Mouse (Mus musculus): ENCODE measurements around the gene Ppm1f. TPM values are rescaled to one million over a fixed set of nuclear protein-coding genes. Genes with fewer than 3 reads are reported as not detected.

Gene Ppm1f
- total RNA-seq, 1 experiment: 38.2 TPM

DNA sequence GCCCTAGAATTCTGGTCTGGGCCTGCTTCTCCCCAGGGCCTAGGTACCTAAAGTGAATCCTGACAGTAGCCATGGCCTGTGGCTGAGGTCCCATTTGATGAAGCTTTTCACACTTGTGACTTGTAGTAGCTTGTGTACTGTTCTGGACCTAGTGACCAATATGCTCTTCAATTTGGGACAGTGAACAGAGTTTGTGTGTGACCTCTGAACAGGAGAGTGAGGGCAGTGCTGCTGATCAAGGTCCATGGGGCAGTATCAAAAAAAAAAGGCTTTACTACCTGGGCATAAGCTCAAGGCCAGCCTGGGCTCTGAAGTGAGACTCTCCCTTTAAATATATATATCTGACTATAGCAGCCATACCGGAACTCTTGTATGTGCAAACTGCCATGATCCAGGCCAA, 7.9 kb upstream of the Ppm1f start:
- H3K36me3 ChIP-seq (ENCODE audit: control insufficient read depth, insufficient read depth, low read length, poor library complexity, severe bottlenecking): peaks cover 93% of the 10 kb centered on the region
- H3K4me3 ChIP-seq (ENCODE audit: insufficient read depth in 1 of 2, low read depth in 1 of 2, low read length in 2 of 2, poor library complexity in 1 of 2, severe bottlenecking in 1 of 2): no peak overlapping the region
- H3K4me1 ChIP-seq (ENCODE audit: control insufficient read depth in 2 of 2, insufficient read depth in 2 of 2, low read length in 2 of 2, poor library complexity in 1 of 2): peaks cover 0 to 4% of the 10 kb centered on the region in 2 experiments; a peak in 1 of 4 replicates
- DNase-seq (ENCODE audit: low read depth, low spot score): no peak
- in situ Hi-C loops (cut with MboI; ENCODE audit: low sequenced_read_pairs in 2 of 2, unreplicated experiment in 2 of 2): no loop called here
- no peaks in the 10 kb centered on the region for H3K9me3 ChIP-seq (ENCODE audit: control insufficient read depth, insufficient read depth, low read depth, low read length)
- H3K9ac ChIP-seq (ENCODE audit: insufficient read depth, low read depth, low read length, poor library complexity, severe bottlenecking): no peak overlapping the region
- no peak overlapping the region for H3K27ac ChIP-seq (ENCODE audit: insufficient read depth, low read depth, low read length, poor library complexity, severe bottlenecking)
- no peak for TF ChIP-seq MAFK (IDR thresholded peaks at IDR 0.05; ENCODE audit: insufficient read depth, low read depth, low read length)
- TF ChIP-seq HCFC1 (IDR thresholded peaks at IDR 0.05; ENCODE audit: borderline replicate concordance, insufficient read depth, low read length): no peak
- TF ChIP-seq ZC3H11A (IDR thresholded peaks at IDR 0.05; ENCODE audit: borderline replicate concordance, low read depth, low read length): no peak
- no peak for TF ChIP-seq CHD2 (IDR thresholded peaks at IDR 0.05; ENCODE audit: low read depth, low read length)
- no peak for TF ChIP-seq ZNF384 (IDR thresholded peaks at IDR 0.05; ENCODE audit: low read depth, low read length)

DNA sequence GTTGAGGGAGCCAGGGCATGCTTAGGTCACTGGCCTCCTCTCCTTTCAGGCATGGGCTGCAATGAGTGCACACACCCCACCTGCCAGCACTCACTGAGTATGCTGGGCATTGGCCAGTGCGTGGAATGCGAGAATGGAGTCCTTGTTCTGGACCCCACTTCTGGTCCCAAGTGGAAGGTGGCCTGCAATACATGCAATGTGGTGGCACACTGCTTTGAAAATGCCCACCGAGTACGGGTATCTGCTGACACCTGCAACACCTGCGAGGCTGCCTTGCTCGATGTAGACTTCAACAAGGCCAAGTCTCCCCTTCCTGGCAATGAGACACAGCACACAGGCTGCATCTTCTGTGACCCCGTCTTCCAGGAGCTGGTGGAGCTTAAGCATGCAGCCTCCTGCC, 3.9 kb upstream of the Ppm1f start:
- DNase-seq (ENCODE audit: low read depth, low spot score): no peak
- H3K4me3 ChIP-seq (ENCODE audit: insufficient read depth in 1 of 2, low read depth in 1 of 2, low read length in 2 of 2, poor library complexity in 1 of 2, severe bottlenecking in 1 of 2): no peak overlapping the region
- H3K4me1 ChIP-seq (ENCODE audit: control insufficient read depth in 2 of 2, insufficient read depth in 2 of 2, low read length in 2 of 2, poor library complexity in 1 of 2): peaks cover 0 to 8% of the 10 kb centered on the region in 2 experiments; a peak in 1 of 4 replicates
- in situ Hi-C loops (cut with MboI; ENCODE audit: low sequenced_read_pairs in 2 of 2, unreplicated experiment in 2 of 2): no loop called here
- H3K9ac ChIP-seq (ENCODE audit: insufficient read depth, low read depth, low read length, poor library complexity, severe bottlenecking): no peak overlapping the region
- no peak for TF ChIP-seq MAFK (IDR thresholded peaks at IDR 0.05; ENCODE audit: insufficient read depth, low read depth, low read length)
- no peak for TF ChIP-seq ZNF384 (IDR thresholded peaks at IDR 0.05; ENCODE audit: low read depth, low read length)
- no peak for TF ChIP-seq ZC3H11A (IDR thresholded peaks at IDR 0.05; ENCODE audit: borderline replicate concordance, low read depth, low read length)
- no peak for TF ChIP-seq HCFC1 (IDR thresholded peaks at IDR 0.05; ENCODE audit: borderline replicate concordance, insufficient read depth, low read length)
- TF ChIP-seq CHD2 (IDR thresholded peaks at IDR 0.05; ENCODE audit: low read depth, low read length): no peak
- no peak overlapping the region for H3K27ac ChIP-seq (ENCODE audit: insufficient read depth, low read depth, low read length, poor library complexity, severe bottlenecking)
- peaks cover 61% of the 10 kb centered on the region for H3K36me3 ChIP-seq (ENCODE audit: control insufficient read depth, insufficient read depth, low read length, poor library complexity, severe bottlenecking)
- H3K9me3 ChIP-seq (ENCODE audit: control insufficient read depth, insufficient read depth, low read depth, low read length): no peaks in the 10 kb centered on the region

GRCm38 (mm10) chr16:16896015-16896381, 271 bp upstream of the Ppm1f start:
- H3K9ac ChIP-seq (ENCODE audit: insufficient read depth, low read depth, low read length, poor library complexity, severe bottlenecking): no peak overlapping the region
- H3K9me3 ChIP-seq (ENCODE audit: control insufficient read depth, insufficient read depth, low read depth, low read length): no peaks in the 10 kb centered on the region
- peaks cover 0 to 8% of the 10 kb centered on the region in 2 experiments; a peak in 2 of 4 replicates for H3K4me1 ChIP-seq (ENCODE audit: control insufficient read depth in 2 of 2, insufficient read depth in 2 of 2, low read length in 2 of 2, poor library complexity in 1 of 2)
- peak overlapping the region; percentile 31; the same call in 1 of the 2 replicates for H3K27ac ChIP-seq (ENCODE audit: insufficient read depth, low read depth, low read length, poor library complexity, severe bottlenecking)
- no peak for TF ChIP-seq CHD2 (IDR thresholded peaks at IDR 0.05; ENCODE audit: low read depth, low read length)
- no peak for TF ChIP-seq HCFC1 (IDR thresholded peaks at IDR 0.05; ENCODE audit: borderline replicate concordance, insufficient read depth, low read length)
- TF ChIP-seq MAFK (IDR thresholded peaks at IDR 0.05; ENCODE audit: insufficient read depth, low read depth, low read length): no peak
- TF ChIP-seq ZC3H11A (IDR thresholded peaks at IDR 0.05; ENCODE audit: borderline replicate concordance, low read depth, low read length): no peak
- TF ChIP-seq ZNF384 (IDR thresholded peaks at IDR 0.05; ENCODE audit: low read depth, low read length): no peak
- no peak overlapping the region for H3K4me3 ChIP-seq (ENCODE audit: insufficient read depth in 1 of 2, low read depth in 1 of 2, low read length in 2 of 2, poor library complexity in 1 of 2, severe bottlenecking in 1 of 2)
- H3K36me3 ChIP-seq (ENCODE audit: control insufficient read depth, insufficient read depth, low read length, poor library complexity, severe bottlenecking): peaks cover 32% of the 10 kb centered on the region
- no peak for DNase-seq (ENCODE audit: low read depth, low spot score)
- in situ Hi-C loops (cut with MboI; ENCODE audit: low sequenced_read_pairs in 2 of 2, unreplicated experiment in 2 of 2): no loop called here

DNA sequence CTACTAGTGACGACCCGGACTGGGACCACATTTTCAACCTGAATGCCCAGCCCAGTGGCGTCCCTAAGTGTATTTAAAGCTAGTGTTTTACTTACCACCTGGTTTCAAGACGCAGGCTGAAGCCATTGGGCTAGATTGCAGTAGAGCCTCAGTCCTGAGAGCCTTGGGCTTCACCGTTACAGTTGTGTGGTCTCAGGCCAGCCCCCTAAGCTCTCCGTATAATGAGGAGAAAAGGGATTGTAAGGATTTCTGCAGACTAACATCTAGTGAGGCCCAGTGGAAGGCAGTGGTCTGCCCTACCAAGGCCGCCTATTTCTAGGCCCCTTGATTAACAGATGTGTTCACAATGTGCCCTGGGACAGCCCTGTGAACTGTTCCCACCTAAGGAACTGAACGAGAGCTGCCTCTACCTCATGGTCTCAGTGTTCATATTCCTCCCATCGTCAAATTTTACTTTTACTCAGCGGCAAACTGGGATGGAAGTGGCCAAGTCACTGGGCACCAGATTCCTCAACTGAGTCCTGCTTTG, 851 bp downstream of the Ppm1f start:
- no peaks in the 10 kb centered on the region for H3K9me3 ChIP-seq (ENCODE audit: control insufficient read depth, insufficient read depth, low read depth, low read length)
- H3K27ac ChIP-seq (ENCODE audit: insufficient read depth, low read depth, low read length, poor library complexity, severe bottlenecking): no peak overlapping the region
- H3K36me3 ChIP-seq (ENCODE audit: control insufficient read depth, insufficient read depth, low read length, poor library complexity, severe bottlenecking): peaks cover 20% of the 10 kb centered on the region
- peaks cover 0 to 8% of the 10 kb centered on the region in 2 experiments; a peak in 2 of 4 replicates for H3K4me1 ChIP-seq (ENCODE audit: control insufficient read depth in 2 of 2, insufficient read depth in 2 of 2, low read length in 2 of 2, poor library complexity in 1 of 2)
- H3K4me3 ChIP-seq (ENCODE audit: insufficient read depth in 1 of 2, low read depth in 1 of 2, low read length in 2 of 2, poor library complexity in 1 of 2, severe bottlenecking in 1 of 2): peak overlapping the region; percentile 71 to 77
- TF ChIP-seq CHD2 (IDR thresholded peaks at IDR 0.05; ENCODE audit: low read depth, low read length) (no peak), ZC3H11A (IDR thresholded peaks at IDR 0.05; ENCODE audit: borderline replicate concordance, low read depth, low read length) (no peak), HCFC1 (IDR thresholded peaks at IDR 0.05; ENCODE audit: borderline replicate concordance, insufficient read depth, low read length) (no peak), ZNF384 (IDR thresholded peaks at IDR 0.05; ENCODE audit: low read depth, low read length) (no peak), MAFK (IDR thresholded peaks at IDR 0.05; ENCODE audit: insufficient read depth, low read depth, low read length) (no peak)
- peak overlapping the region; percentile 72 for H3K9ac ChIP-seq (ENCODE audit: insufficient read depth, low read depth, low read length, poor library complexity, severe bottlenecking)
- in situ Hi-C loops (cut with MboI; ENCODE audit: low sequenced_read_pairs in 2 of 2, unreplicated experiment in 2 of 2): no loop called here
- no peak for DNase-seq (ENCODE audit: low read depth, low spot score)

Data from ES-E14 (cell line).